Mouse (Mus musculus) frontal cortex, adult 2 months (tissue): ENCODE data around the gene Olfr365. TPM values are rescaled to one million over a fixed set of nuclear protein-coding genes. Genes with fewer than 3 reads are reported as not detected.

ENCODE experiments used
- DNase-seq, 2 experiments: peaks; one replicate each; pipeline ENCODE4 v3.0.0; 2022; ENCODE audit warnings: low spot score in 1 of 2; ENCODE audit errors: extremely low spot score in 1 of 2
- polyA plus RNA-seq: library from polyadenylated mRNA; depleted of rRNA; stranded (reverse); fragments of >200 nt; gene quantifications from 2 replicates; pipeline ENCODE4 v1.2.3, GENCODE M21; 2012; rRNA removed

The Olfr365 gene
- polyA plus RNA-seq, result not detected in 2 replicates

- no peak for DNase-seq
Measured at GRCm38 (mm10) chr2:37187898-37188297, at the start of gene Olfr365. Gene Olfr365 (plus strand): TSS chr2:37188198.

- no peak for DNase-seq
Measured at GRCm38 (mm10) chr2:37139022-37139421, 49.0 kb upstream of the Olfr365 start, which contains the start of gene Olfr364-ps1. Gene Olfr364-ps1 (plus strand): TSS chr2:37139322.

- no peak for DNase-seq
Measured at GRCm38 (mm10) chr2:37211274-37211673, 23.3 kb downstream of the Olfr365 start, which contains the start of gene Olfr366. Gene Olfr366 (plus strand): TSS chr2:37211574.

Other genes starting within 250 kb of the Olfr365 start
- not detected in 2 replicates for gene Olfr357, start 194.4 kb upstream of the Olfr365 start, polyA plus RNA-seq
- not detected in 2 replicates for gene Olfr358, start 178.9 kb upstream of the Olfr365 start, polyA plus RNA-seq
- gene Olfr360, start 122.5 kb upstream of the Olfr365 start, polyA plus RNA-seq, result not detected in 2 replicates
- not detected in 2 replicates for gene Olfr361, start 98.9 kb upstream of the Olfr365 start, polyA plus RNA-seq
- gene Olfr362, start 70.3 kb upstream of the Olfr365 start, polyA plus RNA-seq, result not detected in 2 replicates
- not detected in 2 replicates for gene Olfr364-ps1, start 48.9 kb upstream of the Olfr365 start, polyA plus RNA-seq
- not detected in 2 replicates for gene Olfr366, start 23.4 kb downstream of the Olfr365 start, polyA plus RNA-seq
- not detected in 2 replicates for gene Olfr368, start 138.3 kb downstream of the Olfr365 start, polyA plus RNA-seq
- 25.3 and 29.4 TPM in 2 replicates for gene Pdcl, start 171.1 kb downstream of the Olfr365 start, polyA plus RNA-seq
- gene Rc3h2, start 234.7 kb downstream of the Olfr365 start, polyA plus RNA-seq, result 25.6 and 26.6 TPM in 2 replicates